Mouse (Mus musculus) thymus, postnatal 14 days (tissue): ENCODE measurements at regions not wholly inside any gene's neighbourhood (a gene's known extent, or its start where the extent isn't known, plus 50 kb on each side); places are given as distances from the start of the nearest gene placed in this dataset.
A peak's percentile ranks its signal among the peaks of the same experiment; 100 is the strongest.

Source experiments
- DNase-seq: peaks from one replicate; pipeline ENCODE4 v3.0.0; 2021

GRCm38 (mm10) chr8:34447880-34448830 lies 336.6 kb upstream of the Gm10131 start:
- no peak for DNase-seq

- no peak for DNase-seq
Measured at GRCm38 (mm10) chr8:34442688-34443087, 331.2 kb upstream of the Gm10131 start.

GRCm38 (mm10) chr8:34441756-34442155 lies 330.2 kb upstream of the Gm10131 start:
- no peak for DNase-seq

GRCm38 (mm10) chr8:34440771-34441170 lies 329.2 kb upstream of the Gm10131 start:
- no peak for DNase-seq

- DNase-seq, result no peak
Measured at GRCm38 (mm10) chr8:34438771-34439170, 327.2 kb upstream of the Gm10131 start.

GRCm38 (mm10) chr8:34431985-34432384 lies 320.4 kb upstream of the Gm10131 start:
- no peak for DNase-seq

GRCm38 (mm10) chr8:34429231-34429630 lies 317.7 kb upstream of the Gm10131 start:
- DNase-seq, result no peak

GRCm38 (mm10) chr8:34401571-34401970 lies 290.0 kb upstream of the Gm10131 start:
- no peak for DNase-seq

GRCm38 (mm10) chr8:34398914-34399813 lies 287.6 kb upstream of the Gm10131 start:
- no peak for DNase-seq

GRCm38 (mm10) chr8:34397583-34398411 lies 286.3 kb upstream of the Gm10131 start:
- peak; percentile 59 for DNase-seq

- DNase-seq, result peak; percentile 39
Measured at GRCm38 (mm10) chr8:34397225-34397582, 285.7 kb upstream of the Gm10131 start.

GRCm38 (mm10) chr8:34392981-34393828 lies 281.7 kb upstream of the Gm10131 start:
- no peak for DNase-seq

GRCm38 (mm10) chr8:34392208-34392980 lies 280.9 kb upstream of the Gm10131 start:
- no peak for DNase-seq

GRCm38 (mm10) chr8:34385806-34386439 lies 274.4 kb upstream of the Gm10131 start:
- no peak for DNase-seq

GRCm38 (mm10) chr8:34380615-34381014 lies 269.1 kb upstream of the Gm10131 start:
- DNase-seq, result no peak

GRCm38 (mm10) chr8:34377154-34377553 lies 265.6 kb upstream of the Gm10131 start:
- DNase-seq, result no peak

- no peak for DNase-seq
Measured at GRCm38 (mm10) chr8:34374242-34374641, 262.7 kb upstream of the Gm10131 start.

- no peak for DNase-seq
Measured at GRCm38 (mm10) chr8:34372666-34372980, 261.1 kb upstream of the Gm10131 start.

GRCm38 (mm10) chr8:34371973-34372665 lies 260.6 kb upstream of the Gm10131 start:
- no peak for DNase-seq

- DNase-seq, result no peak
Measured at GRCm38 (mm10) chr8:34371391-34371790, 259.9 kb upstream of the Gm10131 start.
